Mouse (Mus musculus): ENCODE data around the gene Ykt6.

- TF ChIP-seq EP300 (IDR thresholded peaks at IDR 0.05; ENCODE audit: insufficient read depth, low read depth, low read length) = no peak
- no peak for TF ChIP-seq CTCF (IDR thresholded peaks at IDR 0.05)
Measured at GRCm38 (mm10) chr11:5980108-5980507, 24.6 kb downstream of the Ykt6 start.
